23 mouse cellular contexts compared by ENCODE assay signal in genomic region chr6:17206932-17207331, GRCm38 (mm10).
DNase-seq lines count a peak whose midpoint lies in the region; TF ChIP-seq lines count a peak whose summit lies in the region.
"Had no signal": no experiment of that assay in that cellular context is flagged by ENCODE, and none has a peak within 500 bp of the region (broad histone marks: within the 10 kb centered on the region; RNA-seq: fewer than 3 reads in every experiment).

No protein-coding gene starts in this region.

- H3K79me2 ChIP-seq in C2C12 (ENCODE audit: control insufficient read depth, insufficient read depth), result no peaks in the 10 kb centered on the region
- no peaks in the 10 kb centered on the region for H3K79me2 ChIP-seq in myocyte (ENCODE audit: control insufficient read depth, insufficient read depth)

- no peak for TF ChIP-seq POLR2A in myocyte (IDR thresholded peaks at IDR 0.05; ENCODE audit: insufficient read length, low read depth)

- DNase-seq in 416B (ENCODE audit: low read depth) (peak; percentile 31), NIH3T3 (ENCODE audit: low read depth) (peak; percentile 40), liver (no peak)
- DNase-seq in heart, adult 8-10 months (ENCODE audit: low spot score), result no peak
- DNase-seq in lung, postnatal 4 days, result no peak
- no peak for DNase-seq in gastrocnemius, postnatal 4 days (ENCODE audit: low spot score in 2 of 2)
- DNase-seq: adrenal gland, adult 2 months; adrenal gland, adult 8-10 months; adrenal gland, postnatal 10 days; adrenal gland, postnatal 14 days; adrenal gland, postnatal 25 days; adrenal gland, postnatal 36 days; B cell, adult 2 months; cerebellum, adult 11 months; cerebellum, adult 11-12 months; cerebellum, adult 18-20 months; cerebellum, adult 2 months; cerebellum, adult 8-10 months had no signal

- H3K4me2 ChIP-seq in myocyte (ENCODE audit: low read depth), result no peak overlapping the region

- H3K79me3 ChIP-seq in C2C12 (ENCODE audit: low read depth), result no peaks in the 10 kb centered on the region

- H3ac ChIP-seq in C2C12 (ENCODE audit: control insufficient read depth, insufficient read length, low read depth) (no peak overlapping the region), myocyte (ENCODE audit: control insufficient read depth, insufficient read length) (no peak overlapping the region)

- no peak for TF ChIP-seq CTCF in C2C12 (IDR thresholded peaks at IDR 0.05; ENCODE audit: control insufficient read depth, insufficient read depth, insufficient read length)

- H3K27me3 ChIP-seq in C2C12 (ENCODE audit: control insufficient read depth, insufficient read depth, insufficient read length) (no peaks in the 10 kb centered on the region), myocyte (ENCODE audit: control insufficient read depth, insufficient read depth, insufficient read length) (no peaks in the 10 kb centered on the region)
- H3K27me3 ChIP-seq: CH12.LX, Patski had no signal

- no peak overlapping the region for H3K4me3 ChIP-seq in C2C12 (ENCODE audit: insufficient read depth, poor library complexity, severe bottlenecking)
- H3K4me3 ChIP-seq in myocyte, result no peak overlapping the region

- H3K36me3 ChIP-seq in C2C12 (ENCODE audit: control insufficient read depth, insufficient read depth), result no peaks in the 10 kb centered on the region
- no peaks in the 10 kb centered on the region for H3K36me3 ChIP-seq in myocyte (ENCODE audit: control insufficient read depth, insufficient read depth)
- H3K36me3 ChIP-seq: G1E had no signal

TF ChIP-seq in C2C12, 6 proteins besides CTCF, POLR2A, EP300 and RAD21:
- no peak for TF ChIP-seq MAX (IDR thresholded peaks at IDR 0.05)
- peak; percentile 72 for TF ChIP-seq CEBPB (IDR thresholded peaks at IDR 0.05; ENCODE audit: low read depth)
- TF ChIP-seq FOSL1 (IDR thresholded peaks at IDR 0.05; ENCODE audit: insufficient read depth, low read length, poor library complexity, severe bottlenecking), result no peak

TF ChIP-seq in myocyte, 11 proteins besides CTCF, POLR2A, EP300 and RAD21:
- peak; percentile 53; the same call in 1 of the 2 replicates for TF ChIP-seq CEBPB (IDR thresholded peaks at IDR 0.05; ENCODE audit: insufficient read depth, poor library complexity, severe bottlenecking)
- TF ChIP-seq MYOD1 (IDR thresholded peaks at IDR 0.05; ENCODE audit: control insufficient read depth in 1 of 3, insufficient read length in 2 of 3, low read depth in 2 of 3), result no peak

Comparison
In these comparisons a context has a peak if more than half of its experiments do, and no peak if none do; other contexts are left out.
1. DNase-seq: peak in 416B (single experiment) and NIH3T3 (single experiment); none in heart, adult 8-10 months (single experiment), lung, postnatal 4 days (0 of 2), gastrocnemius, postnatal 4 days (0 of 2) and liver (single experiment).